Mouse (Mus musculus) megakaryocyte-erythroid progenitor cell, adult 5-6 weeks (primary cell): ENCODE measurements around the gene Rbpms2. TPM values are rescaled to one million over a fixed set of nuclear protein-coding genes. Genes with fewer than 3 reads are reported as not detected.
"Not testable (repeated sequence)": the region's sequence is repeated elsewhere in the genome, so short reads cannot be mapped to it uniquely, and the experiment has no call there.

Experiments used
- ATAC-seq: replicated peaks from 2 replicates; pipeline ENCODE4 v1.8.0; 2016; ENCODE audit warnings: mild to moderate bottlenecking, inconsistent platforms; ENCODE audit not compliant: severe bottlenecking, poor library complexity, low FRiP score, low TSS enrichment
- total RNA-seq, 2 experiments: library from RNA; stranded (forward) in 1 of 2; stranded (reverse) in 1 of 2; fragments of 200-1000, 215-1000 nt in 1 of 2; fragments of >200 nt in 1 of 2; fragmentation: Nextera tagmentation in 1 of 2; gene quantifications; 2 replicates each; pipeline ENCODE4 v1.2.3; 2014 to 2017

The Rbpms2 gene
- total RNA-seq, 2 experiments from 2014 or later = 1.9 to 2.8 TPM

DNA sequence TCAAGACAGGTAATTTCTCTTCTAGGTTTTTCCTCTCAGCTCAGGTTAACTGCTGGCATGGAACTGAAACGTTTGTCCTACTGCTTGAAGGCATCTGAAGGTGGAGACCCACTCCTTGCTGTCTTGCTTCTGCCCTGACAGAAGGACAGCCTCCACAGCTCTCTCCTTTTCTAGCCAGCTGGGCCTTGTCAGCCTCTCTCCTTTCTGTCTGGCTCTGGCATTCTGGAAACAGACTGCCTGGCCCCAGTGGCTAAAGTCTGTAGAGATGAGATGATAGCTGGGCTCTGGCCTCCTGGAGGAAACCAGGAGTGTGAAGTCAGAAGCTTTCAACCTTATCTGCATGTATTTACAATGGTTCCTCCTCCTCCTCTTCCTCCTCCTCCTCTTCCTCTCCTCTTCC lies 20.5 kb downstream of the Rbpms2 start:
- no peak for ATAC-seq

DNA sequence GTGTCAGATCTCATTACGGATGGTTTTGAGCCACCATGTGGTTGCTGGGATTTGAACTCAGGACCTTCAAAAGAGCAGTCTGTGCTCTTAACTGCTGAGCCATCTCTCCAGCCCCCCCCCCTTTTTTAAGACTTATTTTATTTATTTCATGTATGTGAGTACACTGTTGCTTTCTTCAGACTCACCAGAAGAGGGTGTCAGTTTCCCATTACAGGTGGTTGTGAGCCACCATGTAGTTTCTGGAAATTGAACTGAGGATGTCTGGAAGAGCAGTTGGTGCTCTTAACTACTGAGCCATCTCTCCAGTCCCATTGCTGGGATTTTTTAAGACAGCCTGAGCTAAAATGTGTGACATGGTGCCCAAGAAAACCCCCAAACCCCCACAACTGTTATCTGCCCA lies 22.5 kb downstream of the Rbpms2 start:
- not testable (repeated sequence) for ATAC-seq

DNA sequence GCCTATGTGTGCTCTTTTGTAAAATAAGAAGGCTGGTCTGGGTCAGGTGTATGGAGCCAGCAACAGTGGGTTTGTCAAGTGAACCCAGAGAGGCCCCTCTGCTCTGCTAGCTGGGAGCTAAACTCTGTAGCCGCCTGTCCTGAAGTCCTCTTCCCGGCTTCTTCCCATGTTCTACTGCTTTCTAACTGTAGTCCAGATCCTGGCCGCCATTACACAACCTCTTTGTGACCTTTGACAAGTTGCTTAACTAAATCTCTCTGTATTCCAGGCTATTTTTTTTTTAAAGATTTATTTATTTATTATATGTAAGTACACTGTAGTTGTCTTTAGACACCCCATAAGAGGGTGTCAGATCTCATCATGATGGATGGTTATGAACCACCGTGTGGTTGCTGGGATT lies 24.3 kb downstream of the Rbpms2 start:
- ATAC-seq = no peak

DNA sequence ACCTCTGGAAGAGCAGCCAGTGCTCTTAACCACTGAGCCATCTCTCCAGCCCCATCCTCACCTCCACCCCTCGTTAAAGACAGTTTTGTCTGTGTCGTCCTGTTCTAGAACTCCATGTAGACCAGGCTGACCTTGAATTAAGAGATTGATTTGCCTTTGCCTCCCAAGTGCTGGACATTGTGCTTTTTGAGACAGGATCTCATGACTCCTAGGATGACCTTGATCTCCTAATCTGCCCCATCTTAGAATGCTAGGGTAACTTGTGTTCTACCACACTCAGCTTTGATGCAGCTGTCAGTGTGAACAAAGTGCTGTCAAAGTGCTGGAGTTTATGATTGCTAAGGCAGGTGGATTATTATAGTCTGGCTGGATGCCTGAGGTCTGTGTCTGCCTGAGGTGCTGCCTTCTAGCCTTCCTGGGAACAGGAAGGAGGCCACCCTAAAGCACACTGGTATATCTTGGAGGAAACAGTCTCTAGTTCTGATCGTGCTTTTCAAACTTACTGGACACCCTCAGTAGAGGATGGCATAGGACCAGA lies 25.3 kb downstream of the Rbpms2 start:
- no peak for ATAC-seq

DNA sequence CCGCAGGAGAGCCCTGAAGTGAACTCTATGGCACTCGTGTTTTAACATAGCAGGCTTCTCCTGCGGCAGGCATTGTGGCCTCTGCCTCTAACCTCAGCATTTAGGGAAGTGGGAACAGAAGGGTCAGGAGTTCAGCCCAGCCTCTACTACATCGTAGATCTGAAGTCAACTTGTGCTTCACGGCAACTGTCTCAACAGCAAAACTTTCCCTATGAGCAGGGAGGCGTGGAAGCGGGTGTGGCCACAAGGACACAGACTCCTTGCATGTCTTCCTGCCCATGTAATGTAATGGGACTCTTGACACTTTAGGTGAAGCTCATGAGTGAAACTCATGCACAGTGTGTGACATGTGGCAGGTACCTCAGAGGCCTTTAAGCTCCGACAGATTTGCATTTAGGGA lies 26.1 kb downstream of the Rbpms2 start:
- 0 out of 2 replicates have a peak, but pooled peaks have one; percentile 22 for ATAC-seq

DNA sequence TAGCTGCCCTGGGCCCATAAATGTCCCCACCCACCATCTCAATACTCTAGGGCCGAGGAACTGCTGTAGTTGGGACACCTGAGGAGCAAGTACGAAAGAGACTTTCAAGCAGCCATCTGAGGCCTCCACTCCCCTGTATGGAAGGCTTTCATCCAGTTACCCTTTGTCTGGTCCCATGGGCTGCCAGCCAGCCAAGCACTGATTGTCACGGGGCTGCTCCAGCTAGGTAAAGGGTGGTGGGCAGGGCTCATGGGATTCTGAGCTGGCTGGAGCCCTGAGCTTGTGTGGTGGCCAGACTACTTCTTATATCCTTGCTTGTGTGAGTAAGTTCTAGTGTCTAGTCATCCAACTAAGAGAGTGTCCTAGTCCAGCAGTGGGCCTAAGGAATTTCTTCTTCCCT lies 27.8 kb downstream of the Rbpms2 start:
- ATAC-seq = no peak

DNA sequence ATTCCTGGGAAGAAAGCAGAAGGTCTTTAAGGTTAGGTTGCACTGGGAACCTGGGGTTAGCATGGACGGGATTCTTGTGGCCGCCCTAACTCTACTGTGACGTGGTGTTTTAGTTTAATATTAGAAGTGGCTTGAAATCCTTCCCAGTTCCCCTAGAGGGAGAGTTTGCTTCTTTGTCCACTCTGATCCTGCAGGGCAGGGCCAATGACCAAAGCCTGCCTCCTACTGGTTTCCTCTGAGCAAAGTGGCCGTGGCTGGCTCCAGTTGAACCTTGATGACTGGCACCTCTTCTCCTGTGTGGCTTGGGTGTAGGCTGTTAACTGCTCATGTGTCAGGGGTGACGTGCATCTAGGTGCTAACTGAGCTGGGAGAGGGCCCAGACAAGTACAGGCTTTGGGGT lies 31.6 kb downstream of the Rbpms2 start:
- ATAC-seq = no peak

DNA sequence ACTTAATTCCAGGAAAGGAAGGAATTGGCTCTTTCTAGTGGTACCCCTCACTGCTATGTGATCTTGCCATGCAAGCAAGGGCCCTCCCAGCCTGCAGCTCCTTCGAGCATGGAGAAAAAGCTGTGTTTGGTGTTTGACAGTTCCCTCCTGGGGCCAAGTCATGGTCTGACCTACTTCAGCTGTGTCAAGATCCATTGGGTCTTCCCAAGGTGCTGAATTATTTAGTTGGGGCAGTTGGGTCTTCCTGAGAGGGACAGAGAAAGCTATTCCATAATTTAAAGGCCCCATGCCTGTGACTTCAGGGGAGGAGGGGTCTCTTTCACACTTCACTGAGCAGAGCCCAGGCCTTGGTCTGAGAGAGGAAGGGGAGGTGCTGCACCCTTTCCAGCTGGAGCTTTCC lies 32.0 kb downstream of the Rbpms2 start:
- no peak for ATAC-seq

DNA sequence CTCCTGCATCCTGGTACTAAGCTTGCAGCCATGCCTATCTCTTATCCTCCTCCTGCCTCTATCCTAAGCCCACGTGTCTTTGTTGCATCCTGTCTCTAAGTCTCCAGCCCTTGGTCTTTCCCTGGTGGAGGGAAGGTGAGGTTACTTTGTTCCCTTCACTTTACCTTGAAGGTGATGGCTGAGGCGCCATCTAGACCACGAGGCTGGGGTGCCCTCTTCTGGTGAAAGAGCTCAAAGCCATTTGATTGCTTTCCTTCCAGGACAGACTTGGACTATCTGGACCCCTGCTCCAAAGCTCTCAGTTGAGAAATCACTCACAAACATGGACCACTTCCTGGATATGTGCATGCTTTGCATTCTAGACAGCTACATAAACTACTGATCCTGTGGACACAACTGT lies 34.7 kb downstream of the Rbpms2 start:
- no peak for ATAC-seq

DNA sequence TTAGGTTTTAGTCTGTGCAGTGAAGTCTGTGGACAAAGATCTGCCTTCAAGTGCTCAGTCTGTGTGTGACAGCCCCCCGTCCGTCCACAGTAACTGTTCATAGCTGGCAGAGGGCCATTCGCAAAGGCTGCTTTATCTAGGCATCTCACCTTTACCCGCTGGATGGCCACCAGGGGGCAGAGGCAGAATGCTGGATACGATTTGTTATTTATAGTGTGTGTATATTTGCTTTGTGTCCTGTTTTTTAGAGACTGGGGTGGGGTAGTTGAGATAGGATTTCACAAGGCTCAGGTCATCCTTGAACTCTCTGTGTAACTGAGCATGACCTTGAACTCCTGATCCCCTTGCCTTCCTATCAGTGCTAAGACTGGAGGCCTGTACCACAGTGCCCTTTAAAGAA lies 36.6 kb downstream of the Rbpms2 start:
- peak; percentile 82 for ATAC-seq

DNA sequence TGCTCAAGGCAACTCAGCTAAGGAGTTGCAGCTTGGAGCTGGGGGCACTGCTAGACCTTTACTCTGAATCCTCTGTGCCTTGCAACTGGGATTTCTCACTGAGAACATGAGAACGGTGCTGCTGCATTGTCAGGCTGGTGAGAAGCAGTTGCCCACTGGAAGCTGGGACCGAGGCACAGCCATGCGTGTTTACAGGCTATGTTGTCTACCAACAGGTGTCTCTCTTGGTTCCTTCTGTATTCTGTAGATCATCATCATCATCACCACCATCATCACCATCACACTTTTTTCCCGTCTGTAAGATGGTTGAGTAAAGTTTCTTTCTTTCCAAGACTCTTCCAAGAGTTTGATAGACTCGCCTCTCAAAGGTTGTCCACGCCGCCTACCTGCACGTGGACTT lies 38.3 kb downstream of the Rbpms2 start, which contains the start of gene Oaz2:
Gene Oaz2, plus strand, starts transcription at position 301 of the 400 bp plus-strand sequence.
- no peak for ATAC-seq

DNA sequence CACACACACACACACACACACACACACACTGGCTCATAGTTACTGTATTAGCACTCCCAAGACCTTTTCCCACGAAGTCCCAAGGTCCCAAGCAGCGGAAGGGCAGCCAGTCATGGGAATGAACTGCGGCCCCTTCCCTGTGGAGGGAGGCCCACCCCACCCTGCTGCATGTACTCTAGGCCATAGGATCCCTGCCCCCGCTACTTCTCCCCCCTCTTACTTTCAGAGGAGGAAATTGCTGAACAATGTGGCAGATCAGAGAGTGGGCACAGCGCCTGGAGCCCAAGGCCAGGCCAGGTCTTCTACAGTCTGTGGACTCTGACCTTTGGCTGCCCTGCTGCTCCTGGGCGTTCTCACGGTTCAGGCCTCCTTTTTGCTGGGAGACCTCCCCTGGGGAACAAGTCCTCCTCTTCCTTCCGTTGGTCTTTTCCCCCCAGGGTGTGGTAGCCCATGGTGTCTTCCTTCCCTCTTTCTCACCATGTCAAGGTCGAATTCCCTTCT lies 42.0 kb downstream of the Rbpms2 start:
- ATAC-seq = no peak

DNA sequence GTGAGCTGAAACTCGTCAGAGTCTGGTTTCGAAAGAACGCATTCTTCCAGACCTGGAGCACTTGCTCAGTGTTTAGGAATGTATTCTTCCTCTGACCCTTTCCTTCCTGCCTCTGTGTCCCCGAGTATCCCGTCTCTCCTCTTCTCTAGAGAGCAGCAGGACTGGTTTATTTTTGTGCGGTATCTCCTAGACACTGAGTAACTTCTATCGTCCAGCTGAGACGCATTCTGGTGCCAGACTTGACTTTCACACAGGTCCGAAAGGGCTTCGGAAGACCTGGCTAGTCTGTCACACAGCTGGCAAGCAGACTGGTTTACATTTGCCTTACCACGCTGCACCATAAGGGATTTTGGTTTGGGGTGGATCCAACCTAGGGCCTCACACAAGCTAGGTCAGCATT lies 43.5 kb downstream of the Rbpms2 start:
- no peak for ATAC-seq

DNA sequence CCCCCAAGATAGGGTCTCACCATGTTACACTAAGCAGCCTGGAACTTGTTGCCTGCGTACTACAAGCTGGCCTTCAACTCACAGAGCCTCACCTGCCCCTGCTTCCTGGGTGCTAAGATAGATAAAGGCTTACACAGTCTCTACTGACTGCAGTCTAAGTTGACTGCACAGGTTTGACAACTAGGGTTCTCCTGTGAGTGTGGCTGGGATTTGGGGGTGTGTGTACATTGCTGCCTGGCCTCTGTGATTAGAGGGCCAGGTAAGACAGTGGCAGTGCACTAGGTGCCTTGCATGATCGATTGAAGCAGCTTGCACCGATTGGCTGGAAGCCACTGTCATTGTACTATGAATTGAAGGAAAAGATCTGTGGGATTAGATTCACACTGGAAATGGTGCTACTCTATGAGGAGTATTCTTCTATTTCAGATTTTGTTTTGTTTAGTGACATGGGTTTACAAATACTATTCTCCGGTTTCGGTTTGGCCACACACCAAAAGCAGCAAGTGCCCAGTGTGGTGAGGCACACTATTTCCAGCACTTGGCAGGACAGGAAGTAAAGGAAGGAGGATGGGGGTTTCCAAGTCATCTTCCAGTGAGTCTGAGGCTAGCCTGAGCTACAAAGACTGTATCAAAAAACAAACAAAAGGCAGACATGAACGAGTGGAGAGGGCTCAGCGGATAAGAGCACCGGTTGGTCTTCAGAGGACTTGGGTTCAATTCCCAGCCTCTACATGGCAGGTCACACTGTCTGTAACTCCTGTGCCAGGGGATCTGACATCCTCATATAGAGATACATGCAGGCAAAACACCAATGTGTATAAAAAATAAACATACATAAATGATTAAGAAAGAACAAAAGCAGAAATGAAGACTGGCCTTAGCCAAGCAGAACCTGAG lies 46.3 kb downstream of the Rbpms2 start:
- peak; percentile 21; the same call in 1 of the 2 replicates for ATAC-seq

DNA sequence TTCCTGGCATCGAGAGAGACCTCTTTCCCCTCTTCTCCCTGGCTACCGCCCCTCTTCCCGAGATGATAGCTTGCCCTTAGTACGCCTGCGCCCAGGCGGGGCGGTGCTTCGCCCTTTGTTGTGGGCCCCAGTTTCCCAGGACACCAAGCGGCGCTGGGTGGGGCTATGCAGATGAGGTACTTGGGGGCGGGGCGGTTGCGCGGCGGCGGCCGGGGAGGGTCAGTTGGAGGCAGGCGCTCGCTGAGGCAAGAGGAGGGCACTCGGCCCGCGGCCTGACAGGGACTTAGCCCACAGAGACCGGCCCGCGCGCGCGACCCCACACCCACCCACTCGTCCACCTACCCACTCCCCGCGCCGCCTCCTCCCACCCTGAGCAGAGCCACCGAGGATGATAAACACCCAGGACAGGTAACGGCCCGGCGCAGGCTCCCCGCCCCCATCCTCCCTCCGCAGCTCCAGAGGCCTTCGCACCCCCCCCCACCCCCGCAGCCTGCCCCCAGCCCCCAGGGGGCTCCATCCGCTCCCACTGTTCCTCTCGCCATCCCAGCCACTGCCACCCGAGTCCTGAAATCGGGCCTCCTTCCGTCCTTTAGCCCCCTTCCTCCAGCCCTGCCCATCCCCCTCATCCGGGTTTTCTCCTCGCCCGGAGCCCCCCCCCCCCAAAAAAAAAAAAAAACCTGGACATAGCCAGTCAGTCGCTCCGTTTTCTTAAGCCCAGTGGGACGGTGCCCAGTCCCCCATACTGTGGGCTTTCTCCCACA lies 47.1 kb downstream of the Rbpms2 start:
- ATAC-seq = peak; percentile 96

DNA sequence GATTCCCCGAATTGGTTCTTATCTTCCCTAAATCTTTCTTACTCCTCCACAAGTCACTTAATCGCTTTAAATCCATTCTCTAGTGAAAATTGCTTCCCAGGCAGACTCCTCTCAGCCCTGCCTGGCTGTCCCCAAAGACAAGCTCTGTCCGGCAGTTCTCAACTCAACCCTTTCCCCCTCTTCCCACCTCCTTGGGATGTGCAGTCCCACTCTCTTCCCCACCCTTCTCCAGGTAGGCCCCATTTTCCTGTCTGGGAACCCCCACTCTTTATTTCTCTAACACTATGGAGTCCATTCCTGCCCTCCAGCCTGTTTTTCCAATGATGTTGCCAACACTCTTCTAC lies 47.6 kb downstream of the Rbpms2 start:
- ATAC-seq = no peak

DNA sequence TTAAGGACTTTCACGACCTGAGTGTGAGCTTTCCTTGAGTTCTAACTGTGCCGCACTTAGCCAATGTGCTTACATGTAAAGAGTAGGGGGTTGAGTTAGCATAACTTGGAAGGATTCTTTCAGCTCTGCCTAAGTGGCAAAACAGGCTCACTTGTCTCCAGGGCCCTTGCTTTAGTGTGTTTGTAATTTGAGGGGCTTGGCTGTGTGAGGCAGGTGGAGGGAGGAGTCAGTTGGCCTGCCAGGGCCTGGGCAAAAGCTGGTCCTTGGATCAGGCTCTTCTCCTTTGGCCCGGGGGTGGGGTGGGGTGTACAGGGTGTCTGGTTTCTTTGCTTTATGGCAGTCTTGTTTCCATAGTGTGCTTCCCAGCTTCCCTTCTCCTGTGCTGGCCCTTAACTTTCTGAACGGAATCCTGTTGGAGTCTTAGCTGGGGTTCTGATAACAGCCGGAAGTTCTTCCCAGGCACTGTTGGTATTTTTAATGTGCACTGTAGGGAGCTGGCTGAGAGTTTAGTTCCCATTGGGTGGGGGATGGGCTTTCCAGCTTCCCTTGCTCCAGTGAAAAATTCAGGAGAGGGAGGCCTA lies 49.8 kb downstream of the Rbpms2 start:
- ATAC-seq = no peak

DNA sequence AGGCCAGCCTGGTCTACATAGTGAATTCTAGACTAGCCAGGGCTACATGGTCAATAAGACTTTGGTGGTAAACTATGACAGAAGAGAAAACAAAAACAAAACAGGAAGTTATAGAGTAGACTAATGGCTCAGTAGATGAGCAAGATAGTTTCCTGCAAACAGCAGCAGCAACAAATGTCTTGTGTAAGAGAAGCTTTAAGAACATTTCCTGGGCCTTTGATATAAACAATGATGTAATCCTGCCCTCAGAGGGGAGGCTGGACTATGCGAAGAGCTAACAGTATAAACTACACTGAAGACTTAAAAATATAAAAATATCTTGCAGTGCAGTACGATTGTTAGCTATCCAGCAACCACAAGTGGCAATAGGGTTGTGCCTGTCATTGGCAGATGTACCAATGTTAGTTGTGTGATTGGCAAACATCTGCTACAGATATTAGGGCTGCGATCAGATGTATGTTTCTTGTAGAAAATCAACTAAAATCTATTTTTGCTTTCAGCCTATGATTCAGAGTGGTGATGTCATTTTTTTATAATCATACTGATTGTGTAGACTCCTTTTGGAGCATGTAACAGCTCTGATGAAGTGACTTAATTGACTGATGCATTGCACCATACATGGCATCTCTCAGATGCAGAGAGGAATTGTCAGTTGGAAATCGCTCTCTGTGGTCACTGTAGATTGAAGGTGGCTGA lies 51.6 kb downstream of the Rbpms2 start:
- ATAC-seq = no peak

DNA sequence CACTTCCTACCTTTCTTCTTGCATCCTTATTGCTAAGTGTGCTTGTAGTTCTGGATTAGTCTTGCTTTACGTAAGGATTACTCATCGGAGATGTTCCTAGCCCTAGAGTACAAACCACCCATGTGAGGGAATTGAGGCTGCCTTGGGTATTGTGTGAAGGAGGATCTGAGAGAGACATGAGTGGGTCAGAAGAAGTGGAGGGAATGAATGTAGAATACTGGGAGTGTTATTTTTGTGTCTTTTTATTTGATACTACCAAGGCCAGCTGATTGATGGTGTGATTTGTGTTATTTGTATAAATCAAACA lies 52.1 kb downstream of the Rbpms2 start:
- no peak for ATAC-seq

DNA sequence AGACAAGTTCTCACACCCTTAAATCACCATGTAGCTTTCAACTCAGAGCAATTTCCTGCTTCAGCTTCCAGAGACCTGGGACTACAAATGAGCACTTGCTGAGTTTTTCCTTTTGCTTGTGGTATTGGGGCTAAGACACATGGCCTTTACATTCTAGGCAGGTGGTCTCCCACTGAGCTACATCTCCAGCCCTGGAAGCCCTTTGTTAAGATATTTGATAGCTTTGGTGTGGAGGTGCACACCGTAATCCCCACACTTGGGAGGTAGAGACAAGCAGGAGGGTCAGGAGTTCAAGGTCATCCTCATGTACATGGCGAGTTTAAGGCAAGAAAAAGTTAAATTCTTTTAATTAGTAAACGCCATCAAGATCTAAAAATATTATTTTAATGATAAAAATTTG lies 52.7 kb downstream of the Rbpms2 start:
- ATAC-seq = no peak
